In the genomic region with DNA sequence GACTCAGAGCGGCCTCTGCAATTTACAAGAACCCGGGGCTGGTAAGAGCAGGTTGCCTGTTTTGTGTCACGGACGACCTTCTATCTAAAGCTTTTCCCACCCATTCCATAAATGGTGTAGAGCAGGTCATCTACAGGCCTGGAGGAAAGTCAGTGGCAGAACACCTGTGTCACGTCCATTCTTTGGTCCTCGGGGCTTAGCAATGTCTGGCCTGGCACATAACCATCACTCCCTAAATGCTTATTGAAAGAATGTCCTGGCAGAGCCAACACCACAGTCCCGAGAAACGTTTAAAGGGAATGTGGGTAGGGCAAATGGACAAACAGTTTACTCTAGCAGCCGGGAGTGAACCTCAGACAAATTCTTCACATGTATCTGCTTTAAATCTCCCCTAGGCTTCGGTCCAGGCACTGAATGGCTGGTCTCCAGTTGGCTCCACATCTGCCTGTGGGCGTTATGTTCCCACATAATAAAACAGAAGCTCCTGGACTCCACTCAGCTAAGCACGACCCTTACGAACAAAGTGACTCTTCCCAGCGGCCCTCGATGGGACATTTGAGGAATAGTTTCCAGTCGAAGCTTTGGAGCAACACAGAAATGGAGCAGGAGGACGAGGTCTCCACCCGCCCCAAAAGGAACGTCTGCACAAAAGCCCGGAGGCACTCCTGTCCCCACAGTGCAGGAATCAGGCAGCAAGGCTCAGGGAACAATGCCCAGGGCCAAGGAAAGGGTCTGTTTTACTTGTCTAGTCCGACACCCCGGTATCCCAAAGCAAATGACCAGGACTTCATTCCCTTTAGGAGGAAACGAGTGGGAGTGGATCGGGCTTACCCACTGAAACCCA, we compare ENCODE assay signal across 9 mouse cellular contexts. TPM values are rescaled to one million over a fixed set of nuclear protein-coding genes. Genes with fewer than 3 reads are reported as not detected.
A peak's percentile ranks its signal among the peaks of the same experiment; 100 is the strongest.
DNase-seq lines count a peak whose midpoint lies in the region; ATAC-seq and TF ChIP-seq lines count a peak whose summit lies in the region.
"Had no signal": no experiment of that assay in that cellular context is flagged by ENCODE, and none has a peak within 500 bp of the region (broad histone marks: within the 10 kb centered on the region; RNA-seq: fewer than 3 reads in every experiment).

No protein-coding gene starts in this region.

- 42% methylated on average over 24 of the region's 24 CpGs for WGBS in liver, adult 2 months
- 44% methylated on average over 24 of the region's 24 CpGs for WGBS in heart, embryonic 14.5 days

- TF ChIP-seq POLR2A in liver, adult 2 months (IDR thresholded peaks at IDR 0.05; ENCODE audit: extremely low read depth, insufficient read depth, low read length) = no peak

- H3K36me3 ChIP-seq in liver, adult 2 months (ENCODE audit: control insufficient read depth, insufficient read depth, low read length) = no peaks in the 10 kb centered on the region
- no peaks in the 10 kb centered on the region for H3K36me3 ChIP-seq in heart, embryonic 14.5 days (ENCODE audit: control insufficient read depth, insufficient read depth, low read length)
- H3K36me3 ChIP-seq: G1E had no signal

- ATAC-seq in heart, embryonic 14.5 days (ENCODE audit: insufficient number of reproducible peaks, insufficient read depth, low FRiP score, low read depth) = no peak
- no peak for ATAC-seq in inflammation-experienced regulatory T-cells, adult 6 months

- H3K4me2 ChIP-seq in heart, embryonic 14.5 days (ENCODE audit: low read length) = peak overlapping the region; percentile 78

- H3K9ac ChIP-seq in liver, adult 2 months (ENCODE audit: low read depth, low read length) = peak overlapping the region; percentile 36
- H3K9ac ChIP-seq in heart, embryonic 14.5 days (ENCODE audit: low read length) = peak overlapping the region; percentile 75

- TF ChIP-seq CTCF in liver, adult 2 months (IDR thresholded peaks at IDR 0.05; ENCODE audit: low read depth, low read length) = no peak

- peaks cover 13% of the 10 kb centered on the region for H3K9me3 ChIP-seq in heart, embryonic 14.5 days (ENCODE audit: control insufficient read depth, low read length)

- peak overlapping the region; percentile 61 for H3K4me3 ChIP-seq in liver, adult 2 months (ENCODE audit: insufficient read depth, low read depth, low read length)
- peak overlapping the region; percentile 49 to 76 for H3K4me3 ChIP-seq in heart, embryonic 14.5 days (ENCODE audit: control insufficient read depth in 1 of 2, insufficient read depth in 1 of 2, low read depth in 1 of 2, low read length in 2 of 2)

- H3K79me2 ChIP-seq in liver, adult 2 months (ENCODE audit: control insufficient read depth, insufficient read depth, low read length) = peaks cover 17% of the 10 kb centered on the region; the same call in 1 of the 2 replicates

- H3K27ac ChIP-seq in liver, adult 2 months (replicated peaks; ENCODE audit: insufficient read depth, low read depth, low read length) = peak overlapping the region; percentile 82
- peak overlapping the region; percentile 55 to 57; a peak in 3 of 4 replicates for H3K27ac ChIP-seq in heart, embryonic 14.5 days (replicated peaks in 1 of 2; ENCODE audit: control insufficient read depth in 1 of 2, insufficient read depth in 1 of 2, low read depth in 2 of 2, low read length in 2 of 2)

- H3K4me1 ChIP-seq in liver, adult 2 months (ENCODE audit: control insufficient read depth, insufficient read depth, low read length) = peaks cover 17% of the 10 kb centered on the region
- H3K4me1 ChIP-seq in heart, embryonic 14.5 days (ENCODE audit: control insufficient read depth in 2 of 2, insufficient read depth in 2 of 2, low read length in 2 of 2) = peaks cover 12 to 16% of the 10 kb centered on the region in 2 experiments

- peak; percentile 58 for DNase-seq in liver, adult 2 months (ENCODE audit: extremely low read depth, low read depth, low spot score)
- no peak for DNase-seq in liver
- DNase-seq in kidney, postnatal 10 days = peak; percentile 61
- DNase-seq in lung, postnatal 36 days = peak; percentile 60
- DNase-seq in cerebellum, adult 9-10 months = no peak
- no peak for DNase-seq in layer of hippocampus, postnatal 25 days (ENCODE audit: extremely low spot score in 1 of 2, low spot score in 1 of 2)

- no peaks in the 10 kb centered on the region for H3K27me3 ChIP-seq in liver, adult 2 months (ENCODE audit: control insufficient read depth, insufficient read depth, low read length)
- 0 out of 2 replicates have a peak, but pooled peaks cover 4% of the 10 kb centered on the region for H3K27me3 ChIP-seq in heart, embryonic 14.5 days (ENCODE audit: control insufficient read depth, insufficient read depth, low read length)

RNA-seq across cellular contexts. Expression of gene Zc2hc1c, which starts 1.0 kb away (rescaled TPM):
- total RNA-seq in liver, adult 2 months (2014; rRNA removed) = 0.87 and 0.92 TPM in 2 replicates
- polyA plus RNA-seq in liver, adult 2 months (2012; rRNA removed) = 0.48 and 0.57 TPM in 2 replicates
- polyA plus RNA-seq in heart, embryonic 14.5 days (2014; fragmentation: Nextera tagmentation; extraction: Ambion mirVana) = 0.93 and 1.1 TPM in 2 replicates
- polyA plus RNA-seq in inflammation-experienced regulatory T-cells, adult 6 months (2017; shearing (Covaris generic)) = under 1 TPM; 0.21 to 0.54 (median 0.24) TPM
- total RNA-seq in layer of hippocampus, postnatal 25 days (2021) = under 1 TPM; 0.89 TPM

RNA-seq across cellular contexts. Expression of gene Acyp1, which starts 1.1 kb away (rescaled TPM):
- total RNA-seq in liver, adult 2 months (2014; rRNA removed) = 11.5 and 20.0 TPM in 2 replicates
- 8.9 and 9.4 TPM in 2 replicates for polyA plus RNA-seq in liver, adult 2 months (2012; rRNA removed)
- 70.0 and 79.7 TPM in 2 replicates for polyA plus RNA-seq in heart, embryonic 14.5 days (2014; fragmentation: Nextera tagmentation; extraction: Ambion mirVana)
- 10 to 100 TPM; 43.3 to 63.7 (median 54.8) TPM for polyA plus RNA-seq in inflammation-experienced regulatory T-cells, adult 6 months (2017; shearing (Covaris generic))
- 10 to 100 TPM; 34.3 to 37.7 TPM for total RNA-seq in layer of hippocampus, postnatal 25 days (2021)

RNA-seq across cellular contexts. Expression of gene Mlh3, which starts 19.0 kb away (rescaled TPM):
- 6.5 TPM in 2 replicates for total RNA-seq in liver, adult 2 months (2014; rRNA removed)
- polyA plus RNA-seq in liver, adult 2 months (2012; rRNA removed) = 2.8 and 3.3 TPM in 2 replicates
- polyA plus RNA-seq in heart, embryonic 14.5 days (2014; fragmentation: Nextera tagmentation; extraction: Ambion mirVana) = 6.2 and 7.6 TPM in 2 replicates
- 10 to 100 TPM in 2 of 3 experiments, 1 to 10 TPM in 1; 6.4 to 12.6 (median 11.9) TPM for polyA plus RNA-seq in inflammation-experienced regulatory T-cells, adult 6 months (2017; shearing (Covaris generic))
- 10 to 100 TPM; 17.0 to 17.9 TPM for total RNA-seq in layer of hippocampus, postnatal 25 days (2021)

RNA-seq across cellular contexts. Expression of gene Nek9, which starts 49.8 kb away (rescaled TPM):
- total RNA-seq in liver, adult 2 months (2014; rRNA removed) = 17.0 and 19.1 TPM in 2 replicates
- polyA plus RNA-seq in liver, adult 2 months (2012; rRNA removed) = 13.7 and 14.0 TPM in 2 replicates
- 16.8 and 17.3 TPM in 2 replicates for polyA plus RNA-seq in heart, embryonic 14.5 days (2014; fragmentation: Nextera tagmentation; extraction: Ambion mirVana)
- 10 to 100 TPM in 2 of 3 experiments, 1 to 10 TPM in 1; 9.7 to 13.6 (median 10.8) TPM for polyA plus RNA-seq in inflammation-experienced regulatory T-cells, adult 6 months (2017; shearing (Covaris generic))
- total RNA-seq in layer of hippocampus, postnatal 25 days (2021) = 10 to 100 TPM; 31.8 to 31.9 TPM

Comparison
In these comparisons a context has a peak if more than half of its experiments do, and no peak if none do; other contexts are left out.
1. DNase-seq: peak in liver, adult 2 months (single experiment), kidney, postnatal 10 days (single experiment) and lung, postnatal 36 days (single experiment); none in liver (single experiment), cerebellum, adult 9-10 months (single experiment) and layer of hippocampus, postnatal 25 days (0 of 2).